Mouse (Mus musculus) embryonic stem cell, embryonic (primary cell): ENCODE measurements around the gene Gtf2ird1.

Experiments used
- CTCF ChIA-PET, 4 experiments: fragments of 300-600 bp in 2 of 4; fragments of 350-600 bp in 2 of 4; sonication (Branson Sonifier 250); formaldehyde crosslinking; loops; one replicate each; lab custom pipeline; 2022; ENCODE audit warnings: inconsistent platforms in 2 of 4; lab: Charles Lee
- POLR2A ChIA-PET, 4 experiments: fragments of 300-600 bp in 2 of 4; fragments of 350-600 bp in 2 of 4; sonication (Branson Sonifier 250); formaldehyde crosslinking; loops; one replicate each; lab custom pipeline; 2022; ENCODE audit warnings: antibody characterized with exemption in 4 of 4, inconsistent platforms in 1 of 4; lab: Charles Lee

Gene Gtf2ird1

GRCm38 (mm10) chr5:134370831-134371230 is 85.7 kb downstream of the Gtf2ird1 start:
- ChIA-PET POLR2A (interaction anchor here (0.5 to 2.3 kb wide), 37 partner anchors 9 to 638 kb away, joined by 3 to 14 read pairs (median 5); partner anchors contain the start of genes Abhd11 (in 1 of the 4), Gtf2ird1 (in 1 of the 4), Gtf2ird2 (in 1 of the 4) and Rcc1l (in 1 of the 4)), CTCF (interaction anchor here (0.5 to 2.7 kb wide), 23 partner anchors 11 to 1118 kb away, joined by 3 to 15 read pairs (median 3); no protein-coding TSS in a partner anchor)

- CTCF ChIA-PET: interaction anchor here in 2 of 4 experiments (0.6 to 2.0 kb wide), 7 partner anchors 11 to 345 kb away, joined by 3 to 12 read pairs (median 3); no protein-coding TSS in a partner anchor
- POLR2A ChIA-PET: interaction anchor here in 3 of 4 experiments (0.6 to 2.7 kb wide), 15 partner anchors 8 to 184 kb away, joined by 3 to 11 read pairs (median 4); partner anchors contain the start of gene Gtf2ird2 (in 1 of the 3)
Observed at GRCm38 (mm10) chr5:134359101-134359500, 97.4 kb downstream of the Gtf2ird1 start.

- CTCF ChIA-PET: interaction anchor here in 3 of 4 experiments (0.6 to 1.3 kb wide), 4 partner anchors 14 to 349 kb away, joined by 3 to 5 read pairs (median 4); no protein-coding TSS in a partner anchor
- POLR2A ChIA-PET: interaction anchor here in 2 of 4 experiments (0.7 to 1.4 kb wide), 5 partner anchors 10 to 256 kb away, joined by 3 read pairs; partner anchors contain the start of gene Castor2 (in 1 of the 2)
Observed at GRCm38 (mm10) chr5:134355372-134355771, 101.1 kb downstream of the Gtf2ird1 start.

GRCm38 (mm10) chr5:134353117-134353516 is 103.4 kb downstream of the Gtf2ird1 start:
- ChIA-PET POLR2A (interaction anchor here in 1 of 4 experiments (0.6 to 0.7 kb wide), 2 partner anchors 13 to 167 kb away, joined by 3 to 5 read pairs; no protein-coding TSS in a partner anchor), CTCF (interaction anchor here (0.6 to 3.2 kb wide), 7 partner anchors 21 to 159 kb away, joined by 3 to 11 read pairs (median 3); no protein-coding TSS in a partner anchor)

GRCm38 (mm10) chr5:134352527-134353001 is 104.0 kb downstream of the Gtf2ird1 start:
- ChIA-PET POLR2A (interaction anchor here in 1 of 4 experiments (1.2 kb wide), 1 partner anchor 22 kb away, joined by 4 read pairs; no protein-coding TSS in a partner anchor), CTCF (interaction anchor here in 3 of 4 experiments (0.6 to 3.2 kb wide), 5 partner anchors 18 to 137 kb away, joined by 3 to 11 read pairs (median 4); no protein-coding TSS in a partner anchor)

- POLR2A ChIA-PET: interaction anchor here in 3 of 4 experiments (0.6 to 1.1 kb wide), 8 partner anchors 8 to 205 kb away, joined by 3 to 5 read pairs (median 4); no protein-coding TSS in a partner anchor
Observed at GRCm38 (mm10) chr5:134350660-134351059, 105.9 kb downstream of the Gtf2ird1 start.

GRCm38 (mm10) chr5:134347066-134347465 is 109.5 kb downstream of the Gtf2ird1 start:
- ChIA-PET POLR2A (interaction anchor here in 2 of 4 experiments (0.9 to 1.6 kb wide), 4 partner anchors 32 to 165 kb away, joined by 3 to 4 read pairs (median 3); partner anchors contain the start of gene Gtf2ird2 (in 1 of the 2)), CTCF (interaction anchor here (0.6 to 1.9 kb wide), 5 partner anchors 26 to 170 kb away, joined by 3 to 5 read pairs (median 3); no protein-coding TSS in a partner anchor)

More at GRCm38 (mm10) chr5:134350660-134351059, 105.9 kb downstream of the Gtf2ird1 start:
- CTCF ChIA-PET: interaction anchor here (0.5 to 3.2 kb wide), 9 partner anchors 8 to 318 kb away, joined by 3 to 11 read pairs (median 5); no protein-coding TSS in a partner anchor

- ChIA-PET POLR2A (interaction anchor here in 1 of 4 experiments (0.6 kb wide), 1 partner anchor 130 kb away, joined by 4 read pairs; no protein-coding TSS in a partner anchor), CTCF (interaction anchor here in 2 of 4 experiments (0.6 kb wide), 2 partner anchors 306 to 475 kb away, joined by 3 to 4 read pairs; no protein-coding TSS in a partner anchor)
Observed at GRCm38 (mm10) chr5:134345449-134345848, 111.1 kb downstream of the Gtf2ird1 start.

- ChIA-PET CTCF (interaction anchor here in 2 of 4 experiments (0.9 to 1.0 kb wide), 2 partner anchors 146 to 148 kb away, joined by 4 to 5 read pairs; no protein-coding TSS in a partner anchor), POLR2A (interaction anchor here in 3 of 4 experiments (0.5 to 1.2 kb wide), 12 partner anchors 18 to 578 kb away, joined by 3 to 8 read pairs (median 4); partner anchors contain the start of genes Gtf2i (in 1 of the 3) and Gtf2ird2 (in 1 of the 3))
Observed at GRCm38 (mm10) chr5:134344076-134344475, 112.4 kb downstream of the Gtf2ird1 start.

- ChIA-PET CTCF (interaction anchor here in 2 of 4 experiments (0.9 to 1.0 kb wide), 2 partner anchors 146 to 148 kb away, joined by 4 to 5 read pairs; no protein-coding TSS in a partner anchor), POLR2A (interaction anchor here in 3 of 4 experiments (0.6 to 1.2 kb wide), 9 partner anchors 17 to 168 kb away, joined by 3 to 8 read pairs (median 4); partner anchors contain the start of genes Gtf2i (in 1 of the 3) and Gtf2ird2 (in 1 of the 3))
Observed at GRCm38 (mm10) chr5:134343530-134343929, 113.0 kb downstream of the Gtf2ird1 start.

GRCm38 (mm10) chr5:134342503-134343205 is 113.9 kb downstream of the Gtf2ird1 start:
- CTCF ChIA-PET: interaction anchor here in 3 of 4 experiments (0.6 to 1.7 kb wide), 9 partner anchors 8 to 279 kb away, joined by 3 to 5 read pairs (median 3); partner anchors contain the start of gene Gtf2i (in 1 of the 3)
- POLR2A ChIA-PET: interaction anchor here in 3 of 4 experiments (0.6 to 4.7 kb wide), 23 partner anchors 10 to 335 kb away, joined by 3 to 25 read pairs (median 5); partner anchors contain the start of genes Rcc1l (in 3 of the 3) and Gtf2i (in 1 of the 3)

- POLR2A ChIA-PET: interaction anchor here in 3 of 4 experiments (0.7 to 4.7 kb wide), 31 partner anchors 9 to 334 kb away, joined by 3 to 25 read pairs (median 4); partner anchors contain the start of gene Rcc1l (in 2 of the 3)
Observed at GRCm38 (mm10) chr5:134341721-134342120, 114.8 kb downstream of the Gtf2ird1 start.

GRCm38 (mm10) chr5:134341321-134341720 is 115.2 kb downstream of the Gtf2ird1 start:
- CTCF ChIA-PET: interaction anchor here in 2 of 4 experiments (0.6 to 1.7 kb wide), 8 partner anchors 8 to 265 kb away, joined by 3 to 6 read pairs (median 4); no protein-coding TSS in a partner anchor

More at GRCm38 (mm10) chr5:134341721-134342120, 114.8 kb downstream of the Gtf2ird1 start:
- CTCF ChIA-PET: interaction anchor here in 3 of 4 experiments (0.5 to 1.7 kb wide), 10 partner anchors 9 to 266 kb away, joined by 3 to 5 read pairs (median 4); partner anchors contain the start of gene Gtf2i (in 1 of the 3)

GRCm38 (mm10) chr5:134340101-134340522 is 116.4 kb downstream of the Gtf2ird1 start:
- CTCF ChIA-PET: interaction anchor here (0.5 to 2.1 kb wide), 18 partner anchors 14 to 406 kb away, joined by 3 to 8 read pairs (median 4); partner anchors contain the start of genes Gtf2i (in 2 of the 4) and Rcc1l (in 1 of the 4)

More at GRCm38 (mm10) chr5:134341321-134341720, 115.2 kb downstream of the Gtf2ird1 start:
- POLR2A ChIA-PET: interaction anchor here in 3 of 4 experiments (0.7 to 4.7 kb wide), 27 partner anchors 9 to 168 kb away, joined by 3 to 25 read pairs (median 4); partner anchors contain the start of genes Rcc1l (in 2 of the 3) and Gtf2ird2 (in 1 of the 3)

GRCm38 (mm10) chr5:134337012-134337411 is 119.5 kb downstream of the Gtf2ird1 start:
- ChIA-PET CTCF (interaction anchor here in 3 of 4 experiments (0.7 to 1.2 kb wide), 5 partner anchors 15 to 164 kb away, joined by 3 read pairs; no protein-coding TSS in a partner anchor), POLR2A (interaction anchor here (0.6 to 2.0 kb wide), 24 partner anchors 11 to 159 kb away, joined by 3 to 13 read pairs (median 4); partner anchors contain the start of gene Gtf2i (in 2 of the 4))

More at GRCm38 (mm10) chr5:134340101-134340522, 116.4 kb downstream of the Gtf2ird1 start:
- POLR2A ChIA-PET: interaction anchor here (0.6 to 4.7 kb wide), 50 partner anchors 10 to 669 kb away, joined by 3 to 43 read pairs (median 4); partner anchors contain the start of genes Gtf2i (in 3 of the 4), Gtf2ird2 (in 2 of the 4), Abhd11 (in 1 of the 4) and Cldn3 (in 1 of the 4)

- ChIA-PET POLR2A (interaction anchor here in 3 of 4 experiments (0.6 to 3.2 kb wide), 26 partner anchors 9 to 157 kb away, joined by 3 to 21 read pairs (median 4); partner anchors contain the start of genes Gtf2i (in 3 of the 3), Gtf2ird1 (in 1 of the 3) and Gtf2ird2 (in 1 of the 3)), CTCF (interaction anchor here in 3 of 4 experiments (0.6 to 1.8 kb wide), 4 partner anchors 9 to 167 kb away, joined by 3 to 5 read pairs (median 3); no protein-coding TSS in a partner anchor)
Observed at GRCm38 (mm10) chr5:134332743-134333142, 123.8 kb downstream of the Gtf2ird1 start.
